Mouse (Mus musculus): Measurements from ENCODE around the gene Fcgbp. TPM values are rescaled to one million over a fixed set of nuclear protein-coding genes. Genes with fewer than 3 reads are reported as not detected.

The Fcgbp gene
- not detected in 4 replicates for total RNA-seq (2023)

GRCm38 (mm10) chr7:28070531-28071298, at the start of gene Fcgbp:
TSS of gene Fcgbp (plus strand) at chr7:28071236.

GRCm38 (mm10) chr7:28049476-28050409, 21.3 kb upstream of the Fcgbp start, which contains the start of gene Psmc4:
TSS of gene Psmc4 (minus strand) at chr7:28050101.

GRCm38 (mm10) chr7:28129166-28129565, 58.1 kb downstream of the Fcgbp start, which contains the start of gene 9530053A07Rik:
TSS of gene 9530053A07Rik (plus strand) at chr7:28129466.

GRCm38 (mm10) chr7:28169489-28170422, 98.7 kb downstream of the Fcgbp start, which contains the start of gene Fbl:
TSS of gene Fbl (plus strand) at chr7:28169710.

Other genes starting within 250 kb of the Fcgbp start
- 4.0 to 5.8 TPM (median 4.9 TPM) in 4 replicates for gene Zfp59, start 232.6 kb upstream of the Fcgbp start, total RNA-seq (2023)
- 9.4 to 13.2 TPM (median 11.6 TPM) in 4 replicates for gene Zfp607a, start 213.7 kb upstream of the Fcgbp start, total RNA-seq (2023)
- gene Zfp974, start 141.8 kb upstream of the Fcgbp start, total RNA-seq (2023): 11.9 to 16.6 TPM (median 13.5 TPM) in 4 replicates
- gene Zfp780b, start 92.1 kb upstream of the Fcgbp start, total RNA-seq (2023): 9.1 to 11.1 TPM (median 10.4 TPM) in 4 replicates
- 7.8 to 10.0 TPM (median 9.0 TPM) in 4 replicates for gene Zfp850, start 57.1 kb upstream of the Fcgbp start, total RNA-seq (2023)
- gene Psmc4, start 21.1 kb upstream of the Fcgbp start, total RNA-seq (2023): 105 to 128 TPM (median 110 TPM) in 4 replicates
- gene 9530053A07Rik, start 58.2 kb downstream of the Fcgbp start, total RNA-seq (2023): not detected in 4 replicates
- 213 to 229 TPM (median 221 TPM) in 4 replicates for gene Fbl, start 98.5 kb downstream of the Fcgbp start, total RNA-seq (2023)
- 19.6 to 26.1 TPM (median 20.6 TPM) in 4 replicates for gene Dyrk1b, start 108.2 kb downstream of the Fcgbp start, total RNA-seq (2023)
- 1.1 to 1.8 TPM (median 1.3 TPM) in 4 replicates for gene Eid2, start 196.6 kb downstream of the Fcgbp start, total RNA-seq (2023)
- gene Eid2b, start 206.5 kb downstream of the Fcgbp start, total RNA-seq (2023): 2.8 to 3.8 TPM (median 3.1 TPM) in 4 replicates
- gene Selenov, start 219.9 kb downstream of the Fcgbp start, total RNA-seq (2023): not detected in 4 replicates
- 0.45 to 0.73 TPM in 2 of 4 replicates, not detected in the others for gene Dll3, start 231.0 kb downstream of the Fcgbp start, total RNA-seq (2023)
- gene Timm50, start 240.8 kb downstream of the Fcgbp start, total RNA-seq (2023): 35.7 to 50.0 TPM (median 41.5 TPM) in 4 replicates